Mouse (Mus musculus): ENCODE results near the gene Gm9789.
"Not testable (repeated sequence)": the region's sequence is repeated elsewhere in the genome, so short reads cannot be mapped to it uniquely, and the experiment has no call there.

The Gm9789 gene

DNA sequence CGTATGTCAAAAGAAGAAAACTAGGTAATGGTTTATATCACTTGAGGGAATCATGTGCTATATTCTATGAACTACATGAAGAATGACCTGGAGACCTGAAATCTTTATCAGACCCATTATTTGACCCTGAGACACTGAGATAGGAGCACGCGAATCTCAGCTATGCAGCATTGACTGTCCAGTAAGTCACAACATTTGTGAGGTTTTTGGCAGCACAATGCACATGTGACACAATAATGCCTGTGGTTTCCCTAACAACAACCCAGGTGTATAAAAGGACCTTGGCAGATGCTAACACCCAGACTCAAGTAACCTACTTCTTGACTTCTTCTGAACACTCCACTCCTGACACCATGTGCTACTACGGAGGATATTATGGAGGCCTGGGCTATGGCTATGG is at the start of gene Gm9789:
Gene Gm9789 (plus strand): TSS at position 301 of the 400 bp plus-strand sequence.
- no peak for DNase-seq (ENCODE audit: low read depth, low spot score)

DNA sequence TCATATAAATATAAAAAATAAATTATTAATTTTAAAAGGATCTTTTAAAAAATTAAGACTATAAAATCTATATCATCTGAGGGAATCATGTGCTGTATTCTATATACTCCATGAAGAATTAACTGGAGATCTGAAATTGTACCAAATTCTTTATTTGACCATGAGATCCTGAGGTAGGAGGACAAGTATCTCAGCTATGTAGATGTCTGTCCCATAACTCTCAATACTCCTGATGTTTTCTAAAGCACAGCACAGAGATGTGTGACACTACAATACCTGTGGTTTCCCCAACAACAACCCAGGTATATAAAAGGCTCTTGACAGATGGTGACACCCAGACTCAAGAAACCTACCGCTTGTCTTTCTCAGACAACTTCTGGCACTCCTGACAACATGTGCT is 17.2 kb upstream of the Gm9789 start, which contains the start of gene Gm6358:
Gene Gm6358 (plus strand): TSS at position 301 of the 400 bp plus-strand sequence.
- DNase-seq (ENCODE audit: low read depth, low spot score), result no peak

DNA sequence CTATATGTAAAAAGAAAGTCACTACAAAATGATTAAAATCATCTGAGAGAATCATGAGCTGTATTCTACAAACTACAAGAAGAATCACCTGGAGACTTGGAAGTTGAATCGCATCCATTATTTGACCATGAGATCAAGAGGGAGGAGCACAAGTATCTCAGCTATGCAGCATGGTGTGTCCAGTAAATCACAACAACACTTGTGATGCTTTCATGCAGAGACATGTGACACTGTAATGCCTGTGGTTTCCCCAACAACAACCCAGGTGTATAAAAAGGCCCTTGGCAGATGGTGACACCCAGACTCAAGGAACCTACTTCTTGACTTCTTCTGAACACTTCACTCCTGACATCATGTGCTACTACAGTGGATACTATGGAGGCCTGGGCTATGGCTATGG is 7.0 kb upstream of the Gm9789 start, which contains the start of gene Gm10061:
Gene Gm10061 (plus strand): TSS at position 301 of the 400 bp plus-strand sequence.
- no peak for DNase-seq (ENCODE audit: low read depth, low spot score)

DNA sequence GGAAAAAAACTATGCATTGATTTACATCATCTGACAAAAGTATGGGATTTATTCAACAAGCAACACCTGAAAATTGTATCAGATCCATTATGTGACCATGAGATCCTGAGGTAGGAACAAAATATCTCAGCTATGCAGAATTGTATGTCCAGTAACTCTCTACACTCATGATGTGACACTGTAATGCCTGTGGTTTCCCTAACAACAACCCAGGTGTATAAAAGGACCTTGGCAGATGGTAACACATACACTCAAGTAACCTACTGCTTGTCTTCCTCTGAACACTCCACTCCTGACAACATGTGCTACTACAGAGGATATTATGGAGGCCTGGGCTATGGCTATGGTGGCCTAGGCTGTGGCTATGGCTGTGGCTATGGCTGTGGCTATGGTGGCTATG is 11.4 kb downstream of the Gm9789 start, which contains the start of gene Gm7735:
Gene Gm7735 (plus strand): TSS at position 301 of the 400 bp plus-strand sequence.
- DNase-seq (ENCODE audit: low read depth, low spot score), result not testable (repeated sequence)

DNA sequence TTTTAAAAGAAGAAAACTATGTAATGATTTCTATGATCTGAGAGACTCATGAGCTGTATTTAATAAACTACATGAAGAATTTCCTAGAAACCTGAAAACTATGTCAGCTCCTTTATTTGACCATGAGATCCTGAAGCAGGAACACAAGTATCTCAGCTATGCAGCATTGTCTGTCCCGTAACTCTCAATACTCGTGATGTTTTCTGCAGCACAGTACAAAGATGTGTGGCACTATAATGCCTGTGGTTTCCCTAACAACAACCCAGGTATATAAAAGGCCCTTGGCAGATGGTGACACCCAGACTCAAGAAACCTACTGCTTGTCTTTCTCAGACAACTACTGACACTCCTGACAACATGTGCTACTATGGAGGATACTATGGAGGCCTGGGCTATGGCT is 16.7 kb downstream of the Gm9789 start, which contains the start of gene 1110057P08Rik:
Gene 1110057P08Rik (plus strand): TSS at position 301 of the 400 bp plus-strand sequence.
- no peak for DNase-seq (ENCODE audit: low read depth, low spot score)

DNA sequence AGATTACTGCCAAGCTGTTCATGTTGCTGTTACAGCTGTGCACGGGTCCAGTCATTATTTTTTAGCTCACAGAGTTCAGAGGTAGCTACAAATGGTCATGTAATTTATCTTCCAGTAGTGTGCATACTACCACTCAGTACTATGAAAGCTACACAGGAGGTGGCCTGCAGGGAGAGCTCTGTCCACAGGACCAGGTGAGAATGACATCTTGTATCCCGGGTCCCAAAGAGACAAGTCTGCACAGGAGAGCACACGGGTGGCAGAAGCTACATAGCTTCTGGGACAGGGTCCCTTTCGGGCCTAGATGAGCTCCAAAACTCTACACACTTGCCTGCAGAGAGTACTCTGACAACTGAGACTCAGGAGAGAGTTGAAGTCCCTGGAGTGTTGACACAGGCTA is 30.9 kb downstream of the Gm9789 start:
- DNase-seq (ENCODE audit: low read depth, low spot score), result no peak

DNA sequence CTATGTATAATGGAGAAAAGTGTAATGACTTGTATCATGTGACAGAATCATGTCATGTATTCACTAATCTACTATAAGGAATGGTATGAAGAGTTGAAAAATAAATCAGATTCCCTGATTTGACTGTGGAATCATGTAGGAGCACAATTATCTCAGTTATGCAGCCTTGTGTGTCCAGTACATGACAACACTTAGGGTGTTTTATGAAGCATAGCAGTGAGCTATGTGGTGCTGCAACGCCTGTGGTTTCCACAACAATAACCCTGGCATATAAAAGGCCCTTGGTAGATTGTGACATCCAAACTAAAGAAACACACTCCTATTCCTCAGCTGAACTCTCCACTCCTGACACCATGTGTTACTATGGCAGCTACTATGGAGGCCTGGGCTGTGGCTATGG is 47.8 kb downstream of the Gm9789 start, which contains the start of gene Krtap20-2:
Gene Krtap20-2 (plus strand): TSS at position 301 of the 400 bp plus-strand sequence.
- no peak for DNase-seq (ENCODE audit: low read depth, low spot score)
